Mouse (Mus musculus) gastrocnemius, adult 18-20 months (tissue): ENCODE data around the gene Col23a1. TPM values are rescaled to one million over a fixed set of nuclear protein-coding genes. Genes with fewer than 3 reads are reported as not detected.
A peak's percentile ranks its signal among the peaks of the same experiment; 100 is the strongest.

Source experiments
- DNase-seq: peaks from one replicate; pipeline ENCODE4 v3.0.0; 2021; ENCODE audit warnings: low spot score
- total RNA-seq, 2 experiments: library from RNA; stranded (reverse); gene quantifications; 2 replicates each; pipeline ENCODE4 v1.2.3; 2021

Gene Col23a1
- total RNA-seq, 2 experiments from 2014 or later, result 1.6 to 1.7 TPM

DNA sequence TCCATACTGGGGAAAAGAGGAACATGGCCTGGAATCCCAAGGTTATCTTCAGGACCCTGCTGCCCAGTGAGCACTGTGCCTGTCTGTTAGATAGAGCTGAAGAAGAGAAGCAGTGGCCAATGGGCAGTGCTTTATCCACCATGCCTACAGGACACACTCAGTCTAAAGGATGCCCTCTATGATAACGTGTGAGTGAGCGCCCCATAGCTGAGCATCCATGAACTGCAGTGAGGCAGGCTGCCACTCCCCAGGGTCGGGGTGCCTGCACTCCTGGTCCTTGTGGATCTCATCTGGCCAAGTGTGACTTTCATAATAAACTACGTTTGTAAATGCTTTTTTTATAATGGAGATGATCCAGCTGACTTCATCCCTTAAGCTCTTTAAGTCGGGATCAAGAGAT, 87.5 kb downstream of the Col23a1 start:
- DNase-seq, result no peak

GRCm38 (mm10) chr11:51388892-51389340, 99.2 kb downstream of the Col23a1 start:
- DNase-seq, result no peak

DNA sequence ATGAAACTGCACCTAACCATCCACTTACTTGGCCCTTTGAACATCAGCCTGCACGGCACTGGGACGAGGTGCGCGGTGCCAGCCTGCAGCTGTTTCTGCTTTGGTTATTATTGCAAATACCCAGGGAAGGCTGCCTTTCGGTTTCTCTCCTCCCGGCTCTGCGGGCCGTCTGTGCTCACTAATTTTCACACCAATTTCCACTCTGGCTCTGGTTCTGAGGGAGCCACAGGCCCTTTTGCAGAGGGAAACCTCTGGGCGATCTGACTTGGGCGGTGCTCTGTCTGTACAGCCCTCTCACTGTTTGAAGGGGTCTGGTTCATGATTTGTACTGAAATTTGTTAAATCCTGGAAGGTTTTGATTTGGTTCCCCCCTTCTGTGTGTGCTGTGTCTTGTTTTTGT, 100.0 kb downstream of the Col23a1 start:
- no peak for DNase-seq

- no peak for DNase-seq
Observed at GRCm38 (mm10) chr11:51390521-51390920, 100.8 kb downstream of the Col23a1 start.

DNA sequence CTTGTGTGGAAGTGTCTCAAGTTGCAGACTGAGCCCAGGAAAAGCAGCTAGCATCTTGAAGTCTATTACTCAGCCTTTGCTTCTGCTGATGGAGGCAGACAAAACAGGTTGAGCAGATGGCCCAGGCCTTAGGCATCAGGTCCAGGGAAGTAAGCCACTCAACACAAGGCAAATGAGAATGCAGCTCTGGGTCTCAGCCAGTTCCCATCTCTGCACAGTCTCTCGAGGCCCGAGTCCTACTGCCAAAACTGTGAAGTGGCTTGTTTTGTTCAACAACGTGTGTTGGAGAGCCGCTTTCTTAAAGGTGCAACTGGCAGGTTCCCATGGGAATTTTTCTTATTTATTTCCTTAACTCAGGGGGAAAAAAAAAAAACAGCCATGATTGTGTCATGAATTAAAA, 101.8 kb downstream of the Col23a1 start:
- peak; percentile 20 for DNase-seq

DNA sequence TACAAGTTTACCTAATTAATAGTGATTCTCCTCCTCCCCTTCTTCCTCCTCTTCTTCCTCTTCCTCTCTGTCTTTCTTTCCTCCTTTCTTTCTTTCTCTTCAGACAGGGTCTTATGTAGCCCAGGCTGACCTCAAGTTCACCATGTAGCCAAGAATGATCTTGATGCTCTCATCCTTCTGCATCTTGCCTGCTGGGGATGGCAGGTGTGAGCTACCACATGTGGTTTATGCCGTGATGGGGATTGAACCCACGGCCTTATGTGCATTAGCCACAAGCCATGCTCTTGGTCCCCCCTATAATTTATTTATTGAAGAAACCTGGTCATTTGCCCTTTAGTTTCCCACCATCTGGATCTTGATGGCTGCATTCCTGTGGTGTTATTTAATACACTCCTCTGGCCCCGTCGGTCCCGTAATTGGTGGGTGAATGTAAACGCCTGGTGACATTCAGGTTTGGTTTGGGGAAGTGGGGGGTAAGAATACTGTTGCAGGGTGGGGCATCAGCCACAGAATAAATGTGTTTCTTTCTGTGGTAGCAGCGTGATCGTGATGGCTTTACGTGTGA, 104.7 kb downstream of the Col23a1 start:
- DNase-seq, result no peak

DNA sequence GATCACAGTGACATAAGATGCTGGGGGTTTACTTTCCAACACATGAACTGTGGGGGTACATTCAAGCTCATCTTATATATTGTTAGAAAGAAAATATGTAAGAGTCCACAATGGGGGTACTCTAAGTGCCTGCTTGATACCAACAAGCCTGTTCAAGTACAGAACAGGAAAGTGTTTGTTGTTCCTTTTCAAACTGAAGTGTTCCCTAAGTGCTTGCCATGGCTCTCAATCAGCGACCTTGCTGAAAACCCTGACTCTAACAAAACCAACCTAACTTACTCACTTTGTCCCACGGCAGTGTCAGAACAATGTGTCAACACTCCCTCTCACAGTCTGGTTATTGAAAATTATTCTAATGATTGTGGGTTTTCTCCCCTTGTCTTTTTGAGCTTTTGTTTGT, 106.7 kb downstream of the Col23a1 start:
- no peak for DNase-seq

- no peak for DNase-seq
Observed at GRCm38 (mm10) chr11:51398084-51398483, 108.4 kb downstream of the Col23a1 start.

DNA sequence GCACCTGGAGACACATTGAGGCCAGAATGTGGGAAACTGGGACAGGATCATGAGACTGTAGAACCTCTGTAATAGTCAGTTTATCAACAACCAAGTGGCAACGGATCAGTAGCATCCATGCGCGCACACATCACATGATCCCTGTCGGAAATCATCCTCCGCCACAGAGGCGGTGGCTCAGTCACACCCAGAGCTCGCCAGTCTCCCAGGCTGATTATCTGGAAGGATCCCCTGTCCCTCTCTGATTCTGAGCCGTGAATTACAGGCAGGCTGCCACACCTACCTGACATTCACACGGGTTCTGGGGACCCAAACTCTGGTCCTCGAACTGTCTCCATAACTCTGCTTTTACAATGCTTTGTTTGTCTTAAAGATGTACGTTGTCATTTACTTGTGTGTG, 110.6 kb downstream of the Col23a1 start:
- no peak for DNase-seq

DNA sequence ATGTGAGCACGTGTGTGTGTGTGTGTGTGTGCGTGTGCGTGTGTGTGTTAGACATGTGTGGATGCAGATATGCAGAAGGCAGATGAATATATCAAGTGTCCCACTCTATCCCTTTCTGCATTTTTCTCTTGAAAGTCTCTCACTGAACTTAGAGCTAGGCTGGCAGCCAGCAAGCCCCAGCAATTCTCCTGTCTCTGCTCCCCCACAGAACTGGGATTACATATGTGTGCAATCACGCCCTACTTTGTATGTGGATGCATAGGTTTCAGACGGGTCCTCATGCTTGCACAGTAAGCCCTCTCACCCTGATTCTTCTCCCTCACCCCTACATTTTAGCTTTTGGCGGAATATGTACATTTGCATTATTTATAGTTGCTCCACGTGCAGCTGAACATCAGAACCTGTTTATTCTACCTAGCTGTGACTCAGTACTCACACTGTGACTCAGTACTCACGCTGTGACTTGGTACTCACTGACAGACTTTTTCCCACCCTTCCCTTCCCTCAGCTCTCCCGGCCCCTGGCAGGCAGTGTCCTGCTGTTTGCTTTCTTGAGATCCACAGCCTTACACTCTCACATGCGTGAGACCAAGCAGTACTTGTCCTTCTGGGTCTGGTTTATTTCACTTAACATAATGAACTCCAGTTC, 111.9 kb downstream of the Col23a1 start:
- no peak for DNase-seq

DNA sequence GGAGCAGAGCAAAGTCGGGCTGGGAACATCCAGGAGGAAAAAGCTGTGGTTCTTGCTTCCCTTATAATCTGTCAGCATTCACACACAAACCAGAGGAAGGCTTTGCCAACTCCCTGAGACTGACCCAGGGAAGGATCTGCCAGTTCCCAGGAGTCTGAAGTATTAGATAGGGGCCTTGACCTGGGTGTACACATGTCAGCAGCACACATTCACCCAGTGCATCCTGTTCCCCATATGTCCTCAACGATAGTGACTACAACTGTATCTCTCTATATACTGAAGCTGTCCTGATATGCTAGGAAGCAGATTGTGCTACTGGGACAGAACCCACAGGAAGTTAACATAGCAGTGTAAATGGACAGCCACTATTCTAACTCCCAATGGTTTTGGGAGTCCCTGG, 114.2 kb downstream of the Col23a1 start:
- no peak for DNase-seq

GRCm38 (mm10) chr11:51404865-51405440, 115.2 kb downstream of the Col23a1 start:
- no peak for DNase-seq

GRCm38 (mm10) chr11:51406531-51406930, 116.8 kb downstream of the Col23a1 start:
- no peak for DNase-seq

GRCm38 (mm10) chr11:51407351-51407750, 117.6 kb downstream of the Col23a1 start:
- DNase-seq, result no peak

GRCm38 (mm10) chr11:51410771-51411170, 121.1 kb downstream of the Col23a1 start:
- DNase-seq, result no peak

DNA sequence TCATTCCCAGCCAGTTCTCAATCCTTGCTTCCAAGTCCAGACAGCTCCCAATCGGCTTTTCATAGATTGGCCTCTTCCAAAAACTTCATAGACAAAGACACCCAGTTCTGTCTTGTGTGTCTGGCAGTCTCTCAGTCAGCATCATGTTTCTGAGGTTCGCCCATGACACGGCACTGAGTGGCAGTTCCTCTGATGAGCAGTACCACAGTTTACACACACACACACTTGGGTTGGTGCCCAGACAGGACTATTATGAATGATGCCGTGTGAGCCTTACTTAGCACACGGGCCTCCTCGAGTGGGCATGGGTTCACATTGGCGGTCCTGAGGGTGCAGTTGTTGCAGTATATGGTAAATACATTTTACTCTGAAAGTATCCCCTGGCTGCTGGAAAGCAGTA, 124.8 kb downstream of the Col23a1 start:
- DNase-seq, result no peak

DNA sequence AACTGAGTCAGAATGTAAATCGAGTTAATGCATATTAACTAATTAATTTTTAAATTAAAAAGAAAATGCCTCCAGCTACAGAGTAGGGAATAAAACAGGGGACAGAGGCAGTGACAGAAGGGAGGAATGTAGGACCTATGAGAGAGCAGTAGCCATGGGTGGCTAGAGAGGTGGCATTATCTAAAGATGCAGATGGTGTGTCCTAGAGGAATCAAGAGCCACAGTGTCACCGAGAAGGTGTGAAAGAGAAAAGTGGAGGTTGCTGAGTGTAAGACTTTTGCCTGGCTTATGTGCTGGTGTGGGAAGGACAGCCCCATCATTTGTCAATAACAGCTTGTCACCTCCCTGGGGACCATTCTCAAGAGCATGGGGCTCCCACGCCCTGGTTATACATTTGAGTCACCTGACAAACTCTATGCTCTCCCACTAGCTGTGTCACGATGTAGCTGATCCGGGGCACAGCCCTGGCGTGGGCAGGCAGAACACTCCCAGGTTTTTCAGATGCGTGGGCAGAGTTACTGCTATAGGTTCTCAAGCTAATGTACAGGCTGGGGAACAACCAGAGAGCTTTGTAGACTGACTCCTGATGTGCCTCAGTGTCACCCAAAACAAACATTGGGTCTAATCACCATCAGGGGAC, 125.4 kb downstream of the Col23a1 start:
- DNase-seq, result no peak

DNA sequence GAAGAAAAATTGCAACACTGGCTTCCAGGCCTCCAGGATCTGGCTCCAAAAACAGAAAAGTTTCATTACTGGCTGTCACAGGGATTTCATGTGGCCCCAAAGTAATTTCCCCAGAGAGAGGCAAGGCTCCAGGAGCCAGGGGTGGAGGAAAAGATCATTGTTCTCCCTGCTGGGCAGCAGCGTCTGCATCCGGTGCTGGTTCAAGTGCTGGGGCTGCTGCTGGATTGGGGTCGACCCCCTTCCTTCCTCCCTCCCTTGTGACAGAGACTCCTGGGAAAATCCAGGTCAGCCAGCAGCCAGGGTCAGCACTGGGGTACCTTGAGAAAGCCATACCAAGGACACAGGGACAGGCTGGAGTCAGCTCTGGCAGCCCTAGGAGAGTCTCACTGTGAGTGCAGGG, 129.1 kb downstream of the Col23a1 start:
- peak; percentile 9 for DNase-seq

GRCm38 (mm10) chr11:51421878-51422277, 132.2 kb downstream of the Col23a1 start:
- DNase-seq, result no peak

DNA sequence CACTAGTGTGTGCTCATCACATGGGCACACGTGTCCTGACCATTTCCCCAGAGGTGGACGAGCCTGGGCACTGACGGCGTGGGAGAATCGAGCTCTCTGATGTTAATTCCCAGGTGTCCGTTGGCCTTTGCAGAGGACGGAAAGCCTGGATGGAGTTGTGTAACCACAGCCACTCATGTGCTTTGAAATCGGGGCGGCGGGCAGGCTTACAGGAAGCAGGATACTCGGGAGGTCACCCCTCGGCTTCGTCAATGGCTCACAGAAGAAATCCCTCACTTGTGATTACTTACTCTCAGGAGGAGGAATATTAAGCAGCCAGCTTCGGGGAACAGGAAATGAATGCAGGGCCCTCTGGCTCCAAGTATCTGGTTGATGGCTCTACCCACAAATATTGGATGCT, 133.0 kb downstream of the Col23a1 start:
- no peak for DNase-seq

DNA sequence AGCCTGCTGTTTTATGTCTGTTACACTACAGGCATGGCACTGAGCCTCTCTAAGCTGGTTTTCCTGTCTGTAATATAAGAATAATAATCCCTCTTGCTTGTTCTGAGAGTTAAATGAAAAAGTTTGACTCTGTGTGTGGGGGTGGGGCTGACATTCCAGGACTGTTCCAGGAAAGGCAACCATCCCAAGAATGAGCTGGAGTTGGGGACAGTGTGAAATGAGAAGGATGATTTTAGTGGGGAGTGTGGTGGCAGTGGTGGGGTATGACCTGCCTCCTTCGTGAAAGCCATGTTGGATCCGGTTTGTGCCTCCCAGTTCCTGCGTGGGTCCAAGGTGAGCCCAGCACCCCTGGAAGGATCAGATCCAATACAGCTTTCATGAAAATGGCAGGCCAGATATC, 136.4 kb downstream of the Col23a1 start:
- DNase-seq, result no peak

- DNase-seq, result no peak
Observed at GRCm38 (mm10) chr11:51429428-51430179, 139.9 kb downstream of the Col23a1 start.
